Mouse (Mus musculus) G1E (cell line): ENCODE results near the gene Lmbr1l. TPM values are rescaled to one million over a fixed set of nuclear protein-coding genes. Genes with fewer than 3 reads are reported as not detected.
A peak's percentile ranks its signal among the peaks of the same experiment; 100 is the strongest.
"Not testable (repeated sequence)": the region's sequence is repeated elsewhere in the genome, so short reads cannot be mapped to it uniquely, and the experiment has no call there.

Experiments used
- ATAC-seq: 2 replicates; pipeline ENCODE4 v1.8.0; 2016; ENCODE audit warnings: mild to moderate bottlenecking; ENCODE audit not compliant: insufficient number of reproducible peaks, poor library complexity, low FRiP score, severe bottlenecking; ENCODE audit errors: extremely low read depth
- DNase-seq: peaks from one replicate; pipeline ENCODE4 v3.0.0; 2012; ENCODE audit warnings: low spot score
- H3K27me3 ChIP-seq: 2 replicates; pipeline ENCODE4 v1.6.1; 2012; ENCODE audit warnings: mild to moderate bottlenecking, low read length, inconsistent platforms; ENCODE audit not compliant: insufficient read depth
- H3K36me3 ChIP-seq: replicated peaks from 2 replicates; pipeline ENCODE3; 2012; ENCODE audit warnings: mild to moderate bottlenecking, inconsistent platforms
- H3K4me1 ChIP-seq: 2 replicates; pipeline ENCODE4 v1.6.1; 2012; ENCODE audit warnings: low read depth, low read length, inconsistent platforms, mixed read lengths; ENCODE audit not compliant: insufficient read depth
- H3K4me3 ChIP-seq: 2 replicates; pipeline ENCODE4 v1.5.1; 2012; ENCODE audit warnings: low read depth, mild to moderate bottlenecking, inconsistent platforms, low read length, moderate library complexity, mixed read lengths
- H3K9me3 ChIP-seq: replicated peaks from 2 replicates; pipeline ENCODE4 v1.6.1; 2012; ENCODE audit warnings: inconsistent platforms
- CTCF ChIP-seq: IDR thresholded peaks from 2 replicates; pipeline ENCODE4 v1.5.1; 2012; ENCODE audit warnings: low read depth, low read length, inconsistent platforms, mixed read lengths
- GATA1 ChIP-seq: IDR thresholded peaks from 2 replicates; pipeline ENCODE4 v1.6.1; 2012; ENCODE audit warnings: borderline replicate concordance, low read length, inconsistent platforms, mixed read lengths
- GATA2 ChIP-seq: IDR thresholded peaks from 2 replicates; pipeline ENCODE4 v1.6.1; 2012; ENCODE audit warnings: low read depth, low read length, inconsistent platforms, borderline replicate concordance
- POLR2AphosphoS5 ChIP-seq: IDR thresholded peaks from 2 replicates; pipeline ENCODE4 v1.6.1; 2012; ENCODE audit warnings: low read depth, low read length, inconsistent platforms; ENCODE audit not compliant: insufficient replicate concordance
- TAL1 ChIP-seq: conservative IDR thresholded peaks from 2 replicates; pipeline ENCODE4 v1.6.1; 2012; ENCODE audit warnings: low read depth, low read length, inconsistent platforms, mixed read lengths
- polyA plus RNA-seq: library from polyadenylated mRNA; stranded (reverse); fragments of >175 nt; gene quantifications from 2 replicates; pipeline ENCODE4 v1.2.3, GENCODE M21; 2012
- total RNA-seq, 2 experiments: library from RNA; stranded (forward) in 1 of 2; stranded (reverse) in 1 of 2; fragments of 200-1000 nt in 1 of 2; fragments of >200 nt in 1 of 2; fragmentation: Nextera tagmentation in 1 of 2; gene quantifications; 2 replicates each; pipeline ENCODE4 v1.2.3; 2014 to 2017

Gene Lmbr1l
- total and polyA plus RNA-seq, 3 experiments = 4.5 to 17.1 (median 9.6) TPM

DNA sequence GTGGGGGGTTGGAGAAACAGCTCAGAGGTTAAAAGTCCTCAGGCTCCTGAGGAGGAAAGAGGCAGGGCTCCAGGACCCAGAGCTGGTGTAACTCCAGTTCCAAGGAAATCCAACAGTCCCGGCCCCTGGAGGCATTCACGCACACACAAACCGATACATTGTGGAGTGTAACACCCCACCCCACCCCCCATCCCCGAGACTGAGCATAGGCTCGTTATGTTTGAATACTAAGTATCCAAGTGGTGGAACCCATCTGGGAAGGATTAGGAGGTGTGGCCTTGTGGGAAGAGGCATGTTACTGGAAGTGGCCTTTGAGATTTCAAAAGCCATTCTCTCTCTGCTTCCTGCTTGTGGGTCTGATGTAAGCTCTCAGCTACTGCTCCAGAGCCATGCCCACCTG lies 3.5 kb upstream of the Lmbr1l start:
- Histone ChIP-seq H3K9me3 (peaks cover 2% of the 10 kb centered on the region; the same call in 1 of the 2 replicates), H3K36me3 (peaks cover 2% of the 10 kb centered on the region), H3K4me1 (peaks cover 18% of the 10 kb centered on the region), H3K27me3 (no peaks in the 10 kb centered on the region), H3K4me3 (no peak overlapping the region)
- ATAC-seq (no peak), DNase-seq (no peak)
- no peak for TF ChIP-seq POLR2AphosphoS5
- TF ChIP-seq CTCF = no peak
- TF ChIP-seq TAL1 = no peak
- TF ChIP-seq GATA2 = no peak
- no peak for TF ChIP-seq GATA1

DNA sequence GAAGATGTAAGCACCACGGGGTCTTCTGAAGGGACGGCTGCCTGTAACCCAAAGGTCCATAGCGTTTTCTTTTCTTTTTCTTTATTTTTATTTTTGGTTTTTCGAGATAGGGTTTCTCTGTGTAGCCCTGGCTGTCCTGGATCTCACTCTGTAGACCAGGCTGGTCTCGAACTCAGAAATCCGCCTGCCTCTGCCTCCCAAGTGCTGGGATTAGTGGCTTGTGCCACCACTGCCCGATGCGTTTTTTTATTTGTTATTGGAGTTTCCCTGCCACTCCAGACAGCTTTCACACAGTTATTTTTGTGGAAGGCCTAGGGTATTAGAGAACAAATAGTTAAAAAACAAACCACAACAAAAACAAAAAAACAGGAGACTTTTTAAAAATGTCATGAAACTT lies 466 bp upstream of the Lmbr1l start:
- peaks cover 29% of the 10 kb centered on the region for H3K4me1 ChIP-seq
- H3K27me3 ChIP-seq, H3K9me3 ChIP-seq, ATAC-seq, DNase-seq: not testable (repeated sequence)
- peak overlapping the region; percentile 97 for H3K4me3 ChIP-seq
- H3K36me3 ChIP-seq = peaks cover 14% of the 10 kb centered on the region

DNA sequence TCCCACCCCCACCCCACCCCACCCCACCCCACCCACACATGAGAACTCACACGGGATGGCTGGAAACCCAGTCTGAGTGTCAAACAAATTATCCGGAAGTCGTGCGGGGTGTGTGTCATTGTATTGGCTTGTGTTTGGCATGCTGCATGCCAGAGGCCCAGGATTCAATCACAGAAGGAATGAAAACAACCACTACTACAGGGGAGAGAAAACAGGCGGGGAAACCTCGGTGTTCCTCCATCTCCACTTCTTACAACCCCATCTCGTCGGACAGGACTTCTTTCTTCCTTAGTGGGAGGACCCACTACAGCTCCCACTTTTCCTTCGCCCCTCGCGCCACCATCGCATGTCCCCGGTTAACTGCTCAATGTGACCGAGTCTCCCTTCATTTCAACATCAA lies 940 bp downstream of the Lmbr1l start:
- no peak for ATAC-seq
- H3K4me3 ChIP-seq = peak overlapping the region; percentile 97
- DNase-seq = no peak
- TF ChIP-seq GATA1 (no peak), POLR2AphosphoS5 (no peak), TAL1 (no peak), CTCF (no peak), GATA2 (no peak)
- peaks cover 28% of the 10 kb centered on the region for H3K36me3 ChIP-seq
- H3K27me3 ChIP-seq = no peaks in the 10 kb centered on the region
- peaks cover 29% of the 10 kb centered on the region for H3K4me1 ChIP-seq
- H3K9me3 ChIP-seq = no peaks in the 10 kb centered on the region

- no peak for TF ChIP-seq CTCF
- TF ChIP-seq TAL1 = no peak
- no peak for TF ChIP-seq POLR2AphosphoS5
- TF ChIP-seq GATA1 = no peak
- TF ChIP-seq GATA2 = no peak
- H3K9me3 ChIP-seq = no peaks in the 10 kb centered on the region
- no peak overlapping the region for H3K4me3 ChIP-seq
- ATAC-seq (no peak), DNase-seq (no peak)
- peaks cover 38% of the 10 kb centered on the region for H3K36me3 ChIP-seq
- peaks cover 29% of the 10 kb centered on the region for H3K4me1 ChIP-seq
- H3K27me3 ChIP-seq = no peaks in the 10 kb centered on the region
Observed at GRCm38 (mm10) chr15:98916016-98916415, 2.0 kb downstream of the Lmbr1l start.

- peaks cover 29% of the 10 kb centered on the region for H3K4me1 ChIP-seq
- TF ChIP-seq TAL1 (no peak), CTCF (no peak), GATA1 (no peak), POLR2AphosphoS5 (no peak), GATA2 (no peak)
- ATAC-seq (no peak), DNase-seq (no peak)
- peaks cover 45% of the 10 kb centered on the region for H3K36me3 ChIP-seq
- no peaks in the 10 kb centered on the region for H3K27me3 ChIP-seq
- H3K9me3 ChIP-seq = no peaks in the 10 kb centered on the region
- H3K4me3 ChIP-seq = no peak overlapping the region
Observed at GRCm38 (mm10) chr15:98914903-98915302, 3.1 kb downstream of the Lmbr1l start.

DNA sequence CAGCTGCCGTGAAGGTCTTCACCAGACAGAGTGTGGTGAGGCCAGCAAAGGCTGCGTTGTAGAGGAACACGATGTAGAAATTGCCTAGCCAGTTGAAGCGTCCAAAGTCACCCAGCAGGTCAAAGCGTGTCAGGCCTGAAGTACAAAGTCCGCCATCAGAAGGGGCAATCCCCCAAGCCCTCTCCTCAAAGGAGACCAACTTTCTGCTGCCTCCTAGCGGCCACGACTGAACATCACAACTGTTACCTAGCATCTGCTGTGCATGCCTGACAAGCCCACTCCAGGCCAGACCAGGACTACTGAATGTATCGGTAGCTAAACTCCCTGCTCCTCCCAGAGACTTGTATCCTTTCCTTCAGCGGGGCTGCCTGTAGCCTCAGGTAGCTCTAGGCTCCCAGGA lies 13.3 kb downstream of the Lmbr1l start:
- H3K27me3 ChIP-seq = peaks cover 9% of the 10 kb centered on the region
- H3K36me3 ChIP-seq = peaks cover 54% of the 10 kb centered on the region
- H3K9me3 ChIP-seq = no peaks in the 10 kb centered on the region
- peaks cover 4% of the 10 kb centered on the region for H3K4me1 ChIP-seq
- TF ChIP-seq GATA2 = no peak
- TF ChIP-seq CTCF = peak; percentile 83
- no peak for TF ChIP-seq TAL1
- ATAC-seq = no peak
- no peak overlapping the region for H3K4me3 ChIP-seq
- DNase-seq = peak; percentile 48

- DNase-seq (no peak), ATAC-seq (no peak)
- TF ChIP-seq POLR2AphosphoS5 = no peak
- TF ChIP-seq CTCF = no peak
- Histone ChIP-seq H3K36me3 (peaks cover 34% of the 10 kb centered on the region), H3K9me3 (no peaks in the 10 kb centered on the region), H3K27me3 (peaks cover 29% of the 10 kb centered on the region), H3K4me3 (no peak overlapping the region), H3K4me1 (peaks cover 13% of the 10 kb centered on the region)
Observed at GRCm38 (mm10) chr15:98902600-98902999, 15.4 kb downstream of the Lmbr1l start.
